Mouse (Mus musculus): ENCODE measurements around the gene Tecta. TPM values are rescaled to one million over a fixed set of nuclear protein-coding genes. Genes with fewer than 3 reads are reported as not detected.

Tecta gene
- polyA plus RNA-seq, 1 experiment: not detected

Other genes starting within 250 kb of the Tecta start
- 91.2 and 113 TPM in 2 replicates for gene Sc5d, start 135.7 kb downstream of the Tecta start, polyA plus RNA-seq (2012; ENCODE audit: insufficient read depth, insufficient read length, missing spikeins)
- gene Tbcel, start 107.9 kb upstream of the Tecta start, polyA plus RNA-seq (2012; ENCODE audit: insufficient read depth, insufficient read length, missing spikeins): 7.1 and 9.4 TPM in 2 replicates

Data from brown adipose tissue, adult 24 weeks (tissue).